ENCODE assay signal across 24 mouse cellular contexts in genomic region chr11:35832139-35832538, GRCm38 (mm10). TPM values are rescaled to one million over a fixed set of nuclear protein-coding genes. Genes with fewer than 3 reads are reported as not detected.
A peak's percentile ranks its signal among the peaks of the same experiment; 100 is the strongest.
DNase-seq lines count a peak whose midpoint lies in the region; ATAC-seq and TF ChIP-seq lines count a peak whose summit lies in the region.
"Had no signal": no experiment of that assay in that cellular context is flagged by ENCODE, and none has a peak within 500 bp of the region (broad histone marks: within the 10 kb centered on the region; RNA-seq: fewer than 3 reads in every experiment).

No protein-coding gene starts in this region.

- H3K4me2 ChIP-seq in heart, postnatal 0 days (ENCODE audit: low read depth, low read length): no peak overlapping the region
- H3K4me2 ChIP-seq in intestine, embryonic 16.5 days (ENCODE audit: low read depth, low read length): no peak overlapping the region
- H3K4me2 ChIP-seq in myocyte (ENCODE audit: low read depth): peak overlapping the region; percentile 96
- no peak overlapping the region for H3K4me2 ChIP-seq in midbrain, embryonic 11.5 days

- no peak for TF ChIP-seq POLR2A in myocyte (IDR thresholded peaks at IDR 0.05; ENCODE audit: insufficient read length, low read depth)

- 26% methylated on average over 4 of the region's 4 CpGs for WGBS in heart, postnatal 0 days
- WGBS in intestine, embryonic 16.5 days: 53% methylated on average over 4 of the region's 4 CpGs
- WGBS in midbrain, embryonic 11.5 days: 79% methylated on average over 4 of the region's 4 CpGs

- H3ac ChIP-seq in myocyte (ENCODE audit: control insufficient read depth, insufficient read length): no peak overlapping the region

- H3K27me3 ChIP-seq in heart, postnatal 0 days (ENCODE audit: control insufficient read depth, insufficient read depth, low read length): no peaks in the 10 kb centered on the region
- no peaks in the 10 kb centered on the region for H3K27me3 ChIP-seq in intestine, embryonic 16.5 days (replicated peaks; ENCODE audit: control insufficient read depth, insufficient read depth, low read length)
- no peaks in the 10 kb centered on the region for H3K27me3 ChIP-seq in myocyte (ENCODE audit: control insufficient read depth, insufficient read depth, insufficient read length)
- no peaks in the 10 kb centered on the region for H3K27me3 ChIP-seq in midbrain, embryonic 11.5 days (ENCODE audit: control insufficient read depth, insufficient read depth, low read length)
- H3K27me3 ChIP-seq: liver, embryonic 15.5 days had no signal

- H3K27ac ChIP-seq in heart, postnatal 0 days (ENCODE audit: low read depth): no peak overlapping the region
- H3K27ac ChIP-seq in intestine, embryonic 16.5 days (ENCODE audit: low read length): 0 out of 2 replicates have a peak overlapping the region, but pooled peaks have one; percentile 7
- no peak overlapping the region for H3K27ac ChIP-seq in midbrain, embryonic 11.5 days (ENCODE audit: low read depth, low read length)
- H3K27ac ChIP-seq: forebrain, embryonic 10.5 days; liver, embryonic 15.5 days; midbrain, embryonic 10.5 days had no signal

- no peak overlapping the region for H3K4me3 ChIP-seq in heart, postnatal 0 days (ENCODE audit: low read depth, low read length)
- no peak overlapping the region for H3K4me3 ChIP-seq in intestine, embryonic 16.5 days (ENCODE audit: low read length)
- H3K4me3 ChIP-seq in myocyte: peak overlapping the region; percentile 90
- no peak overlapping the region for H3K4me3 ChIP-seq in midbrain, embryonic 11.5 days (ENCODE audit: low read depth, low read length)
- H3K4me3 ChIP-seq: forebrain, embryonic 10.5 days; liver, embryonic 15.5 days; midbrain, embryonic 10.5 days had no signal

- TF ChIP-seq EP300 in heart, postnatal 0 days (IDR thresholded peaks at IDR 0.05; ENCODE audit: low read depth): no peak

- H3K9me3 ChIP-seq in heart, postnatal 0 days (replicated peaks; ENCODE audit: control insufficient read depth, low read length): no peaks in the 10 kb centered on the region
- no peaks in the 10 kb centered on the region for H3K9me3 ChIP-seq in intestine, embryonic 16.5 days (ENCODE audit: control insufficient read depth, low read length)
- H3K9me3 ChIP-seq in midbrain, embryonic 11.5 days (ENCODE audit: control insufficient read depth, low read length): no peaks in the 10 kb centered on the region
- H3K9me3 ChIP-seq: forebrain, embryonic 10.5 days; liver, embryonic 15.5 days; midbrain, embryonic 10.5 days had no signal

- H3K79me2 ChIP-seq in myocyte (ENCODE audit: control insufficient read depth, insufficient read depth): peaks cover 48% of the 10 kb centered on the region

- no peak for ATAC-seq in heart, postnatal 0 days (ENCODE audit: insufficient read depth, low read depth)
- peak; percentile 58 for ATAC-seq in intestine, embryonic 16.5 days
- no peak for ATAC-seq in midbrain, embryonic 11.5 days (ENCODE audit: low FRiP score)
- ATAC-seq: hindbrain, embryonic 16.5 days had no signal

- no peak overlapping the region for H3K9ac ChIP-seq in heart, postnatal 0 days (replicated peaks; ENCODE audit: low read depth, low read length)
- H3K9ac ChIP-seq in intestine, embryonic 16.5 days (ENCODE audit: low read depth, low read length): no peak overlapping the region
- H3K9ac ChIP-seq in midbrain, embryonic 11.5 days (ENCODE audit: low read length): no peak overlapping the region
- H3K9ac ChIP-seq: liver, embryonic 15.5 days had no signal

- H3K36me3 ChIP-seq in heart, postnatal 0 days (replicated peaks; ENCODE audit: control insufficient read depth, insufficient read depth, low read length): peaks cover 43% of the 10 kb centered on the region
- H3K36me3 ChIP-seq in intestine, embryonic 16.5 days (ENCODE audit: control insufficient read depth, insufficient read depth, low read length): 0 out of 2 replicates have a peak, but pooled peaks cover 8% of the 10 kb centered on the region
- H3K36me3 ChIP-seq in myocyte (ENCODE audit: control insufficient read depth, insufficient read depth): peaks cover 48% of the 10 kb centered on the region
- peaks cover 15% of the 10 kb centered on the region for H3K36me3 ChIP-seq in midbrain, embryonic 11.5 days (ENCODE audit: control insufficient read depth, insufficient read depth, low read length)

- peaks cover 5% of the 10 kb centered on the region; the same call in 1 of the 2 replicates for H3K4me1 ChIP-seq in heart, postnatal 0 days (ENCODE audit: control insufficient read depth, insufficient read depth)
- H3K4me1 ChIP-seq in intestine, embryonic 16.5 days (ENCODE audit: control insufficient read depth, insufficient read depth, low read length): peaks cover 7% of the 10 kb centered on the region; the same call in 1 of the 2 replicates
- H3K4me1 ChIP-seq in midbrain, embryonic 11.5 days (ENCODE audit: control insufficient read depth, insufficient read depth, low read length): peaks cover 7% of the 10 kb centered on the region

- TF ChIP-seq CTCF in heart, postnatal 0 days (IDR thresholded peaks at IDR 0.05; ENCODE audit: low read depth): no peak

- peak; percentile 12 for DNase-seq in heart, postnatal 0 days (ENCODE audit: low spot score)
- DNase-seq in heart, adult 11 months: no peak
- DNase-seq in MN1 (ENCODE audit: low spot score): peak; percentile 85
- DNase-seq in midbrain, embryonic 11.5 days (ENCODE audit: low spot score, missing footprints): no peak
- no peak for DNase-seq in thymus, adult 18-20 months
- no peak for DNase-seq in frontal cortex, postnatal 25 days (ENCODE audit: low spot score in 2 of 2)
- DNase-seq: adrenal gland, adult 8-10 months; B cell, adult 2 months; cerebellum, adult 18-20 months; heart, postnatal 36 days; kidney, adult 2 months; kidney, postnatal 36 days; layer of hippocampus, postnatal 36 days; lung, postnatal 10 days had no signal

TF ChIP-seq in myocyte, 11 proteins besides CTCF, POLR2A, EP300 and RAD21:
- TF ChIP-seq TCF12 (IDR thresholded peaks at IDR 0.05; ENCODE audit: insufficient read depth, poor library complexity, severe bottlenecking) (no peak), CEBPB (IDR thresholded peaks at IDR 0.05; ENCODE audit: insufficient read depth, poor library complexity, severe bottlenecking) (peak; percentile 74; the same call in 1 of the 2 replicates)

RNA-seq across cellular contexts. Expression of gene Rars, which starts 2.2 kb away (rescaled TPM):
- 16.9 and 22.7 TPM in 2 replicates for total RNA-seq in heart, postnatal 0 days (2014; rRNA removed; ENCODE audit: low replicate concordance)
- 38.0 and 38.7 TPM in 2 replicates for polyA plus RNA-seq in heart, postnatal 0 days (2015; fragmentation: Nextera tagmentation; extraction: Ambion mirVana)
- polyA plus RNA-seq in intestine, embryonic 16.5 days (2015; fragmentation: Nextera tagmentation; extraction: Ambion mirVana): 132 and 139 TPM in 2 replicates
- polyA plus RNA-seq in myocyte (2012; fragmentation: generic; extraction: Trizol): 112 TPM
- polyA plus RNA-seq in midbrain, embryonic 11.5 days (2014; fragmentation: Nextera tagmentation; extraction: Ambion mirVana): 116 and 122 TPM in 2 replicates

RNA-seq across cellular contexts. Expression of gene Fbll1, which starts 33.5 kb away (rescaled TPM):
- not detected in 2 replicates for total RNA-seq in heart, postnatal 0 days (2014; rRNA removed; ENCODE audit: low replicate concordance)
- not detected in 2 replicates for polyA plus RNA-seq in heart, postnatal 0 days (2015; fragmentation: Nextera tagmentation; extraction: Ambion mirVana)
- polyA plus RNA-seq in intestine, embryonic 16.5 days (2015; fragmentation: Nextera tagmentation; extraction: Ambion mirVana): 0.11 TPM in 1 of 2 replicates, not detected in the other
- not detected for polyA plus RNA-seq in myocyte (2012; fragmentation: generic; extraction: Trizol)
- polyA plus RNA-seq in midbrain, embryonic 11.5 days (2014; fragmentation: Nextera tagmentation; extraction: Ambion mirVana): 2.6 and 3.8 TPM in 2 replicates
- total RNA-seq: common myeloid progenitor, adult 5-6 weeks; gastrocnemius, adult 8-10 months; heart, postnatal 36 days; neutrophil, adult 5-6 weeks had no signal
- polyA plus RNA-seq: liver, embryonic 15.5 days; urinary bladder, adult 2 months had no signal

Comparison
In these comparisons a context has a peak if more than half of its experiments do, and no peak if none do; other contexts are left out.
1. DNase-seq: peak in heart, postnatal 0 days (single experiment) and MN1 (single experiment); none in heart, adult 11 months (single experiment), midbrain, embryonic 11.5 days (single experiment), thymus, adult 18-20 months (0 of 2) and frontal cortex, postnatal 25 days (0 of 2).